Mouse (Mus musculus): ENCODE data around the gene Slc22a3.

Gene Slc22a3

GRCm38 (mm10) chr17:12466501-12467000 is 41.0 kb downstream of the Slc22a3 start:
- DNase-seq, result no peak

- DNase-seq, result no peak
Observed at GRCm38 (mm10) chr17:12461168-12461567, 46.3 kb downstream of the Slc22a3 start.

- DNase-seq, result no peak
Observed at GRCm38 (mm10) chr17:12455143-12455790, 52.2 kb downstream of the Slc22a3 start.

GRCm38 (mm10) chr17:12453691-12454090 is 53.8 kb downstream of the Slc22a3 start:
- DNase-seq, result no peak

GRCm38 (mm10) chr17:12452862-12453531 is 54.5 kb downstream of the Slc22a3 start:
- DNase-seq, result peak; percentile 21

GRCm38 (mm10) chr17:12451234-12451633 is 56.3 kb downstream of the Slc22a3 start:
- peak; percentile 18 for DNase-seq

GRCm38 (mm10) chr17:12444561-12444960 is 62.9 kb downstream of the Slc22a3 start:
- DNase-seq, result no peak

- DNase-seq, result no peak
Observed at GRCm38 (mm10) chr17:12437771-12438170, 69.7 kb downstream of the Slc22a3 start.

GRCm38 (mm10) chr17:12431707-12432106 is 75.8 kb downstream of the Slc22a3 start:
- peak; percentile 71 for DNase-seq

GRCm38 (mm10) chr17:12428369-12428768 is 79.1 kb downstream of the Slc22a3 start:
- DNase-seq, result peak; percentile 62

GRCm38 (mm10) chr17:12427156-12427555 is 80.3 kb downstream of the Slc22a3 start:
- DNase-seq, result no peak

GRCm38 (mm10) chr17:12422143-12422542 is 85.4 kb downstream of the Slc22a3 start:
- DNase-seq, result no peak

GRCm38 (mm10) chr17:12420886-12421574 is 86.5 kb downstream of the Slc22a3 start:
- peak; percentile 24 for DNase-seq

GRCm38 (mm10) chr17:12419491-12420079 is 87.9 kb downstream of the Slc22a3 start:
- DNase-seq, result peak; percentile 21

GRCm38 (mm10) chr17:12416250-12416895 is 91.1 kb downstream of the Slc22a3 start:
- DNase-seq, result peak; percentile 81

GRCm38 (mm10) chr17:12415741-12416140 is 91.8 kb downstream of the Slc22a3 start:
- no peak for DNase-seq

GRCm38 (mm10) chr17:12415031-12415735 is 92.3 kb downstream of the Slc22a3 start:
- no peak for DNase-seq

GRCm38 (mm10) chr17:12412891-12413237 is 94.6 kb downstream of the Slc22a3 start:
- no peak for DNase-seq

- no peak for DNase-seq
Observed at GRCm38 (mm10) chr17:12412181-12412890, 95.2 kb downstream of the Slc22a3 start.

GRCm38 (mm10) chr17:12409346-12409944 is 98.1 kb downstream of the Slc22a3 start:
- peak; percentile 18 for DNase-seq

GRCm38 (mm10) chr17:12403420-12403819 is 104.1 kb downstream of the Slc22a3 start:
- no peak for DNase-seq

Data from retina, postnatal 1 day (tissue).